Mouse (Mus musculus) limb, embryonic 12.5 days (tissue): ENCODE measurements around the gene Zfp574. TPM values are rescaled to one million over a fixed set of nuclear protein-coding genes. Genes with fewer than 3 reads are reported as not detected.

Experiments
- ATAC-seq: fragments of 200-750 bp; cut with Nextera tagmentation; 2 replicates; pipeline ENCODE4 v1.8.0; 2017; ENCODE audit warnings: low read depth, moderate TSS enrichment; ENCODE audit not compliant: insufficient number of reproducible peaks, insufficient read depth, low FRiP score, low TSS enrichment
- H3K27ac ChIP-seq: fragments of 300-500 bp; sonication (generic); 2 replicates; pipeline ENCODE4 v1.5.1; 2016; ENCODE audit warnings: mild to moderate bottlenecking, moderate library complexity
- H3K27me3 ChIP-seq: fragments of 300-500 bp; sonication (generic); 2 replicates; pipeline ENCODE4 v1.6.1; 2016; ENCODE audit warnings: mild to moderate bottlenecking, moderate library complexity
- H3K36me3 ChIP-seq: fragments of 300-500 bp; sonication (generic); 2 replicates; pipeline ENCODE4 v1.6.1; 2016; ENCODE audit warnings: mild to moderate bottlenecking, moderate library complexity
- H3K4me1 ChIP-seq: fragments of 300-500 bp; sonication (generic); replicated peaks from 2 replicates; pipeline ENCODE4 v1.6.1; 2016
- H3K4me2 ChIP-seq: fragments of 300-500 bp; sonication (generic); 2 replicates; pipeline ENCODE4 v1.6.1; 2016; ENCODE audit warnings: mild to moderate bottlenecking, moderate library complexity
- H3K4me3 ChIP-seq: fragments of 300-500 bp; sonication (generic); replicated peaks from 2 replicates; pipeline ENCODE4 v1.5.1; 2016; ENCODE audit warnings: mild to moderate bottlenecking
- H3K9ac ChIP-seq: fragments of 300-500 bp; sonication (generic); replicated peaks from 2 replicates; pipeline ENCODE4 v1.6.1; 2016; ENCODE audit warnings: mild to moderate bottlenecking, moderate library complexity
- H3K9me3 ChIP-seq: fragments of 300-500 bp; sonication (generic); 2 replicates; pipeline ENCODE4 v1.6.1; 2016; ENCODE audit warnings: mild to moderate bottlenecking, moderate library complexity
- WGBS: fragments of 180-500 bp; shearing (Covaris S2); methylation state at CpG from one replicate; pipeline ENCODE4 v1.1.7; 2016; 5-methylcytosine and 5-hydroxymethylcytosine counted together
- polyA plus RNA-seq: library from polyadenylated mRNA; unstranded; fragments of >200 nt; fragmentation: Nextera tagmentation; extraction: Ambion mirVana; gene quantifications from 2 replicates; pipeline ENCODE4 v1.2.1, GENCODE M21; 2016

Zfp574 gene
- polyA plus RNA-seq, 1 experiment from 2014 or later = 40.9 TPM

DNA sequence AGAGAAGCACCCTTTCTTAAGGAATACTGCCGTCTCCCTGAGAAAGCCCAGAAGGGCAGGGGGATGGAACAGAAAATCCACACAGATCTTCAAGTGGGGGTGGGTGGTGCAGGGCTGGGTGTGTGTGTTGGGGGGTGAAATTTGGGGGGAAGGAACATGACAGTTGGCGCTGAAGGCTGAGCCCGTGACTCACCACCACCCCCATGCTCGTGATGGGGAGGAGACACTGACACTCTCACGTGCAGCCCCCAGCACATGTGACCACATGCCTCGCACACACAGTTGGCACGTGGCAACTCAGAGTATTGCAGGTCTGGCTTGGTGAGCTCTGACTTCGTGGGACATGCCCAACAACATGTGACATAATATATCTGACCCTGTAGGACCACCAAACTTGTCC is 1.6 kb downstream of the Zfp574 start:
- Histone ChIP-seq H3K9me3 (no peaks in the 10 kb centered on the region), H3K36me3 (peaks cover 8% of the 10 kb centered on the region; the same call in 1 of the 2 replicates), H3K4me2 (no peak overlapping the region), H3K27me3 (no peaks in the 10 kb centered on the region), H3K27ac (peak overlapping the region; percentile 94), H3K9ac (peak overlapping the region; percentile 91; the same call in 1 of the 2 replicates), H3K4me1 (peaks cover 52% of the 10 kb centered on the region), H3K4me3 (peak overlapping the region; percentile 77; the same call in 1 of the 2 replicates)
- 84% methylated on average over 8 of the region's 8 CpGs for WGBS
- no peak for ATAC-seq

DNA sequence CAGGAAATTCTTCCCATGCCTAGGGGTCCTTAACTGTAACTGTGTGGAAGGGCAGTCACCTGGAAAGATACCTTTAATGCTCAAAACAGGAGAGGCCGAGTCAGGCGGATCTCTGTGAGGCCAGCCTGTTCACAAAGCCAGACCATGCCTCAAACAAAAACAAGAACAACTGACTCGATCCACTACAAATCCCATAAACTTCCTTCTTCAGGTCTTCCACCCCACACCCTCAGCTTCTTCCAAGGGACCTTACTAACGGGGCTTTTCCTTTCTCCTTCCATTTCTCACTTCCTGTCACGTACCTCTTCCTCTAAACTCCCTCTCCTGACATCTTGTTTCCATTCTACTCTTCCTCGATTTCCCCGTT is 3.9 kb downstream of the Zfp574 start:
- Histone ChIP-seq H3K4me1 (peaks cover 33% of the 10 kb centered on the region), H3K4me2 (peak overlapping the region; percentile 66), H3K9me3 (no peaks in the 10 kb centered on the region), H3K27ac (peak overlapping the region; percentile 93), H3K9ac (peak overlapping the region; percentile 62), H3K27me3 (no peaks in the 10 kb centered on the region), H3K36me3 (peaks cover 25% of the 10 kb centered on the region), H3K4me3 (peak overlapping the region; percentile 90)
- 20% methylated on average over 7 of the region's 7 CpGs for WGBS
- ATAC-seq = no peak

DNA sequence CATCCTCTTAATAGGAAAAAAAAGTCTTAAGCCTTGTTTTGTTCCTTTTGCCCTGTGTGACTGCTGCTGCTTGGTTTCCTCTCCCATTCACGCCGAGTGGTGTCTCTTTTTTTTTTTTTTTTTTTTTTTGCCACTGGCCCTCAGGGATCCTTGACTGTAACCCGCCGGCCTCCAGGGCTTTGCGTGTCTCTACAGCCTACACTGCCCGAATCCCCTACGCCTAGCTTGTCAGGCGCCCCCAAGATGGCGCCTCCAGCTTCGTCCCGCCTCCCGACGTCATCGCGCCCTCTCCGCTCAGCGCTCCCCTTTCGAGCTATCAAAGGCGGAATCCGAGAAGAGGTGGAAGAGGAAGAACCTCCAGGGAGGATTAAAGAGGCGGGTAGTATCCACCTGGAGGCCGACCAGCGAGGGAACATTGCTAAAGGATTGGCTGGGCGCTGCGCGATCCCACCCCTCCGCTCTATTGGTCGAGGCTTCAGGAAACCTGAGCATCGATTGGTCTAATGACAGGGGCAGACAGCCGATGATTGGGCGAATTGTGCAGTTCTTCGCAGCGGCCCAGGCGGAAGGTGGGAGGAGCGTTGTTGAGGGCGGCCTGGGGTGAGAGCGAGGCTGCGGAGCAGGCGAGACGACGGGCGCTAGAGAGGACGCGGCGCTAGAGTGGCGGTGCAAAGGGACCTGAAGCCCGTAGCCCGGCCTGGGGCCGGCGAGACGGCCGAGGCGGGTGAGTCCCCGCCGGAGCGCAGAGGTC is 4.5 kb downstream of the Zfp574 start:
- under 1% methylated on average over 55 of the region's 56 CpGs for WGBS

DNA sequence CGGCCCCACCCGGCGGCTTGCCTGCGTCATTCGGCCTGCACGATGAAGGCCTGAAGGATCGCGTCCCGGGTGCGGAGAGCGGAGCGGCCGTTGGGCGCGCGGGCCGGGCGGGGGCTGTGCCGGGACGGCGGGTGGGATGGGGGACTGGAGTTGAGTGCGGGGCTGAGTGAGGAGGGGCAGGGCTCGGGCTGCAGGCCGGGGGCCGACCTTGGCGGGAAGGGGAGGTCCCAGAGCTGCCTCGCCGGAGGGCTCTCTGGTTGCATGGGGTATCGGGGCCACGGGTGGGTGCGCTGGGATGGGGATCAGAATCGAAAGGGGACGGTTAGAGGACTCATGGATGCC is 5.0 kb downstream of the Zfp574 start:
- peak overlapping the region; percentile 80 for H3K4me2 ChIP-seq
- H3K4me3 ChIP-seq = peak overlapping the region; percentile 90
- peak overlapping the region; percentile 97 for H3K27ac ChIP-seq
- peaks cover 32% of the 10 kb centered on the region for H3K4me1 ChIP-seq
- peak overlapping the region; percentile 92 for H3K9ac ChIP-seq
- under 1% methylated on average over 33 of the region's 33 CpGs for WGBS
- no peaks in the 10 kb centered on the region for H3K9me3 ChIP-seq
- no peaks in the 10 kb centered on the region for H3K27me3 ChIP-seq
- ATAC-seq = peak; percentile 50
- peaks cover 36% of the 10 kb centered on the region for H3K36me3 ChIP-seq

More for the DNA sequence above, 4.5 kb downstream of the Zfp574 start:
- Histone ChIP-seq H3K36me3 (peaks cover 31% of the 10 kb centered on the region), H3K9me3 (no peaks in the 10 kb centered on the region), H3K27me3 (no peaks in the 10 kb centered on the region), H3K4me3 (peak overlapping the region; percentile 90), H3K27ac (peak overlapping the region; percentile 97), H3K4me1 (peaks cover 32% of the 10 kb centered on the region), H3K4me2 (peak overlapping the region; percentile 80), H3K9ac (peak overlapping the region; percentile 92)
- ATAC-seq = peak; percentile 98

DNA sequence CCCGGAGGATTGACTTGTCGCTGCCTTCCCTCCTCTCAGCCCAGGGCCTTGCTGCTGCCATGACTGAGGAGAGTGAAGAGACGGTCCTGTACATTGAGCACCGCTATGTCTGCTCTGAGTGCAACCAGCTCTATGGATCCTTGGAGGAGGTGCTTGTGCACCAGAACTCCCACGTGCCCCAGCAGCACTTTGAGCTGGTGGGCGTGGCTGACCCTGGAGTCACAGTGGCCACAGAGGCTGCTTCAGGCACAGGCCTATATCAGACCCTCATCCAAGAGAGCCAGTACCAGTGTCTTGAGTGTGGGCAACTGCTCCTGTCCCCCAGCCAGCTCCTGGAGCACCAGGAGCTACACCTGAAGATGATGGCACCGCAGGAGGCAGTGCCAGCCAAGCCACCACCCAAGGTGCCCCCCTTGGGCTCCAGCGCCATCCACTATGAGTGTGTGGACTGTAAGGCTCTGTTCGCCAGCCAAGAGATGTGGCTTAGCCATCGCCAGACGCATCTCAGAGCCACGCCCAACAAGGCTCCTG is 7.2 kb downstream of the Zfp574 start:
- ATAC-seq = no peak
- H3K4me1 ChIP-seq = peaks cover 23% of the 10 kb centered on the region
- no peak overlapping the region for H3K4me2 ChIP-seq
- H3K9me3 ChIP-seq = no peaks in the 10 kb centered on the region
- 0 out of 2 replicates have a peak overlapping the region, but pooled peaks have one; percentile 9 for H3K4me3 ChIP-seq
- H3K27ac ChIP-seq = no peak overlapping the region
- no peak overlapping the region for H3K9ac ChIP-seq
- H3K27me3 ChIP-seq = no peaks in the 10 kb centered on the region
- 85% methylated on average over 12 of the region's 12 CpGs for WGBS
- H3K36me3 ChIP-seq = peaks cover 58% of the 10 kb centered on the region

DNA sequence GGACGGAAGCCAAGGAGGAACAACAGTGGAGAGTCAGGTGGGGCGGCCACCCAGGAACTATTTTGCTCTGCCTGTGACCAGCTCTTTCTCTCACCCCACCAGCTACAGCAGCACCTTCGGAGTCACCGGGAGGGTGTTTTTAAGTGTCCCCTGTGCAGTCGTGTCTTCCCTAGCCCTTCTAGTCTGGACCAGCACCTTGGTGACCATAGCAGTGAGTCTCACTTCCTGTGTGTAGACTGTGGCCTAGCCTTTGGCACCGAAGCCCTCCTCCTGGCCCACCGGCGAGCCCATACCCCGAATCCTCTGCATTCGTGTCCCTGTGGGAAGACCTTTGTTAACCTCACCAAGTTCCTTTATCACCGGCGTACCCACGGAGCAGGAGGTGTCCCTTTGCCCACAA is 8.1 kb downstream of the Zfp574 start:
- no peak overlapping the region for H3K27ac ChIP-seq
- H3K9me3 ChIP-seq = no peaks in the 10 kb centered on the region
- H3K27me3 ChIP-seq = no peaks in the 10 kb centered on the region
- peaks cover 23% of the 10 kb centered on the region for H3K4me1 ChIP-seq
- H3K9ac ChIP-seq = no peak overlapping the region
- H3K4me2 ChIP-seq = no peak overlapping the region
- 94% methylated on average over 13 of the region's 13 CpGs for WGBS
- no peak overlapping the region for H3K4me3 ChIP-seq
- no peak for ATAC-seq
- peaks cover 67% of the 10 kb centered on the region for H3K36me3 ChIP-seq

DNA sequence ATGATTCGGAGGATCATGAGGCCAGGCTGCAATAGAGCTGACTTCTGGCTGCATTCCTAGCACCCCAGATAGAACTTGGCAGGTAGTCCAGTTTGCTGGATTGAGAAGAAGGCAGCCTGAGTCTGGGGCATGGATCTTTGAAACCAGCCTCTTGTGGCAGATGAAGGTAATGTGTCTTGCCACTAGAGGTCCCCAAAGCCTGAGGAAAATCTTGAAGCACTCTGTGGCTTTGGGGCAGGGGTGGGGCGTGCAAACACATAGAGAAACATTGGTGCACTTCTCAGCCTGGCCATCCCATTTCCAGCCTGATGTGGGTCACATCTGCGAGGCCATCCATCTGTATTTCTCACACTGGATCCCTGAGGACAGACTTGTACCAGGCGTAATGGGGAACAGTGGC is 10.1 kb downstream of the Zfp574 start:
- Histone ChIP-seq H3K36me3 (peaks cover 78% of the 10 kb centered on the region), H3K9me3 (no peaks in the 10 kb centered on the region), H3K4me3 (no peak overlapping the region), H3K27ac (no peak overlapping the region), H3K4me2 (no peak overlapping the region), H3K9ac (no peak overlapping the region), H3K27me3 (no peaks in the 10 kb centered on the region), H3K4me1 (peaks cover 15% of the 10 kb centered on the region)
- ATAC-seq = no peak
- WGBS = 89% methylated on average over 4 of the region's 4 CpGs

DNA sequence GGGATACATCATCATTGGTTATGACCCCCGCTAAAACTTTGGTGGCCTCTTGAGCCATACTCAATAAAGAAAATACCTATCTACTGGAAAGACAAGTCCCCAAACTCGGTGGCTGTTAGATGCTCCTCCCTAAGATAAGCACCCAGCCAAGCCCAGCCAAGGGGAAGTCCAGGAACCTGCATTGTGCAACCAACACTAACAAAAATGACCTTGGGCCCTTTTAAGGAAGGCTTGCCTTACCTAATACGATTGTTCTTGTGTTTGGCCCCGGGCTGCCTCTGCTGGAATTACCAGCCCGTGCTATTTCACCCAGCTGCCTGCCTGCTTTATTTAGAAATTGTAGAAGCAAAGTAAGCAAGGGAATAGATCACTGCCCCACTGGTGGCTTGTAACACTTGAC is 12.3 kb downstream of the Zfp574 start:
- Histone ChIP-seq H3K36me3 (peaks cover 69% of the 10 kb centered on the region), H3K4me2 (no peak overlapping the region), H3K9ac (no peak overlapping the region), H3K4me3 (no peak overlapping the region), H3K27me3 (no peaks in the 10 kb centered on the region), H3K4me1 (peaks cover 17% of the 10 kb centered on the region), H3K9me3 (no peaks in the 10 kb centered on the region), H3K27ac (no peak overlapping the region)
- WGBS = 90% methylated on average over 5 of the region's 5 CpGs
- no peak for ATAC-seq

DNA sequence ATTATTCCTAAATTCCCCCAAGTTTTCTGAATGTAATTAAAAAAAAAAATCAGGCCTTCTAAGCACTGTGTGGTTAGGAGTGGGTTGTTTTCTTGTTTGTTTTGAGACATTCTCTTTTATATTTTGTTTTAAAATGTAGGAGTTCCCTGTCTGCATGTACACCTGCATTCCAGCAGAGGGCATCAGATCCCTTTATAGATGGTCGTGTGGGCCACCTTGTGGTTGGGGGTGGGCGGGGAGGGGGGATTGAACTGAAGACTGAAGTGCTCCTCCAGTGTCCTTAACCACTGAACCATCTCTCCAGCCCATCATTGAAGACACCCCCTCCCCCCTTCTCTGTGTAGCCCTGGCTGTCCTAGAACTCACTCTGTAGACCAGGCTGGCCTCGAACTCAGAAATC is 14.3 kb downstream of the Zfp574 start:
- Histone ChIP-seq H3K4me1 (peaks cover 19% of the 10 kb centered on the region), H3K27ac (no peak overlapping the region), H3K4me2 (no peak overlapping the region), H3K9me3 (no peaks in the 10 kb centered on the region), H3K27me3 (no peaks in the 10 kb centered on the region), H3K9ac (no peak overlapping the region), H3K36me3 (peaks cover 49% of the 10 kb centered on the region), H3K4me3 (no peak overlapping the region)
- 50% methylated on average over 3 of the region's 3 CpGs for WGBS
- ATAC-seq = no peak

DNA sequence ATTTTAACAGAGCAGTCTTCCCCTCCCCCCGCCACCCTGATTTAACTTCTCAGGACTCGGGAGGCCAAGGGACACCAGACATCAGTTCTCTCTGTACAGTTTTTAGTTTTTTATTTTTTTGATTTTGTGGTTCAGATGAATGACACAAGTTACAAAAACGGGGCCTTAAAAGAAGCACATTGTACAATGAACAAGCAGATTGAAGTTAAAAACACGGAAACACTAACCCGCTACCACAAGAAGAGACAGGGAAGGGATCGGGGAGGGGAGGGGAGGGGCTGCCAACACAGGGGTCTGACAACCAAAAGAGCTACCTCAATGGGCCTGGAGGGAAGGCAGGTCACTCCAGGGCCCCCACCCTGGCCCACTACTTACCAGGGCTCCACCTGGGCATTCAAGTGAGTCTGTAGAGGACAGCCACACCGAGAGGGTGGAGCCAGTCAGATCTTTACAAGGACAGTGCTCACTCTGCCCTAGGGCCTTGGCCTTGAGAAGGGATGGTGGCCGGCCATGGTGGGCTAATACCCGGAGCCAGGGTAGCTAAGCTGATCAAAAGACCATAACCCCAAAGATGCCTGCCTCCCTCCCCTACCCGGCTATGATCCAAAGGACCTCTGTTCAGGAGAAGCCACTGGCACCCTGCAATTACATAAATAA is 15.0 kb downstream of the Zfp574 start:
- Histone ChIP-seq H3K27me3 (0 out of 2 replicates have a peak, but pooled peaks cover under 1% of the 10 kb centered on the region), H3K9me3 (no peaks in the 10 kb centered on the region), H3K4me2 (no peak overlapping the region), H3K27ac (0 out of 2 replicates have a peak overlapping the region, but pooled peaks have one; percentile 4), H3K4me3 (no peak overlapping the region), H3K9ac (no peak overlapping the region), H3K4me1 (peaks cover 19% of the 10 kb centered on the region), H3K36me3 (peaks cover 41% of the 10 kb centered on the region)
- 63% methylated on average over 10 of the region's 10 CpGs for WGBS
- no peak for ATAC-seq

DNA sequence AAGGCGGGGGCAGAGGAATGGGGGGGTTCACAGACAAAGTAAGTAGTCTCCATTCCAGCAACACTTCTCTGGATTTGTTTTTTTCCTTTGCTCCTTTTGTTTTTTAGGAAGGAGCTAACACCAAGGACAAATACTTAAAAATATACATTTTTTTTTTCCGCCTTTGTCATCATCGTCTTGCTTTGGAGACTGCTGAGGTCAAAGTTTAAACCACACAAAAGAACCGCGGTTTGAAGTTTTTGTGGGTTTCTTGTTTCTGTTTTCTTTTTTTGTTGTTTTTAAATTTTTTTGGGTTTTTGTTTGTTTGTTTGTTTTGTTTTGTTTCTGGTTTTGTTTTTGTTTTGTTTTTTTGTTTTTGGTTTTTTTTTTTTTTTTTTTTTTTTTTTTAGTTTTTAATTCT is 15.6 kb downstream of the Zfp574 start:
- Histone ChIP-seq H3K36me3 (peaks cover 36% of the 10 kb centered on the region), H3K4me3 (no peak overlapping the region), H3K27ac (no peak overlapping the region), H3K9me3 (no peaks in the 10 kb centered on the region), H3K27me3 (peaks cover 6% of the 10 kb centered on the region), H3K4me2 (no peak overlapping the region), H3K9ac (no peak overlapping the region), H3K4me1 (peaks cover 19% of the 10 kb centered on the region)
- ATAC-seq = no peak
- 67% methylated on average over 5 of the region's 5 CpGs for WGBS
